Mouse (Mus musculus): ENCODE measurements around the gene Usp12.

DNA sequence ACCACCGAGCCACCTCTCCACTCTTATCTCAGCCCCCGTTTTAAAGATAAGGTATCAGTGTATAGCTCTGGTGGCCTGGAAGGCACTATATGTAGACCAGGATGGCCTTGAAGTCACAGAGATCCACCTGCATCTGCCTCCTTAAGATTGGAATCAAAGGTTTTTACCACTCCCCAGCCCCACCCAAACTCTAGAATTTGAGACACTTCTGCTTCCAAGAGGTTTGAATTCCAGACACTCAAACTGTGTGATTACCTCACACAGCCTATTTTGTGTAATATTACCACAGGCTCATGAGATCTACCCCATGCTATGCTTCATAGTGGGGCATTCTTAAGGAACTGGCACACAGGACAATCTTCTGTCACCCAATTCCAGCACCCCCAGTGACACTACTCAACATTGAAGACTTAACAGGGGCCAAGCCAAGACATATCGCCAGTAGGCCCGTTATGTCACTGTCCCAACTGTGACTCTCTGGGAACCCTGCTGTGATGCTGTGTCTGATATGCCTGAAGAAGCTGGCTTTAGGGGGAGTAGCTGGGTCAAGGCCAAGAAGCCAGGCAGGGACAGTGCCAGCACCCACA, 95.3 kb downstream of the Usp12 start:
- no peak for TF ChIP-seq CTCF (IDR thresholded peaks at IDR 0.05; ENCODE audit: low read depth, low read length)
- no peak for TF ChIP-seq POLR2AphosphoS5 (IDR thresholded peaks at IDR 0.05; ENCODE audit: insufficient replicate concordance, low read depth, low read length)
- TF ChIP-seq GATA1 (IDR thresholded peaks at IDR 0.05; ENCODE audit: borderline replicate concordance, low read length), result no peak

Data from G1E (cell line).